Mouse (Mus musculus) CD4-positive helper T cell, adult 2 months (primary cell): ENCODE results near the gene Lmo1.

Source experiments
- DNase-seq: peaks from one replicate; pipeline ENCODE4 v3.0.0-alpha.2; 2012; ENCODE audit warnings: low read depth, missing footprints, low spot score

The Lmo1 gene

DNA sequence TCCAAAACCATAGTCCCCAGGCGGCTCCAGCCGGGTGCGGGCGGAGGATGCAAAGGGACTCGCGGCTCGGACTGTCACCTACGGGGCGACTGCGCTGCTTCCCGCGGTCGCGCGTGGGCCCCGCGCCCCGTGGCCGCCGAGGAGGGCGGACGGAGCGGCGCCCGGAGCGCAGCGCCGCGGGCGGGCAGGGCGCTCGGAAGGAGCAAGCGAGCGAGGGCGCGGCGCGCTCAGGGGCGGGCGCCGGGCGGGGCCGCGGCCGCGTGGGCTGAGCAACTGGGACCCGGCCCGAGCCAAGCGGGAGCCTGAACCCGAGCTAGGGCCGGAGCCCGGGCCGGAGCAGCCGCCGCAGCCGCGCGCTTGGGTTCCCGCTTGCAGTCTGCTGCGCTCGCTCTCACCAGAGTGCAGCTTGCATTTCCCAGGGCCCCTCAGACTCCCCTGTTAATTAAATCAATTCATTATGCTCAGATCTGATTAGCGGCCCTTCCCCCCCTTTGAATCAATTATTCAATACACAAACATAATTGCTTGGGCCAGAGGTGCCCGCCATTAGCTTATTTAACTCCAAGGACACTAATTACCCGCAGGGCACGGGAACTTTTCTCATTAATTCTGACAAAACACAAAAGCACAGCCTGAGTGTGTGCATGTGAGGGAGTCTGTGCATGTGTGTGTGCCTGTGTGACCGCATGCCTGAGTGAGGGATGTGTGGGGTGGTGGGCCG is at the start of gene Lmo1:
TSS of gene Lmo1 (minus strand) at position 259 of the 721 bp plus-strand sequence.
- no peak for DNase-seq

DNA sequence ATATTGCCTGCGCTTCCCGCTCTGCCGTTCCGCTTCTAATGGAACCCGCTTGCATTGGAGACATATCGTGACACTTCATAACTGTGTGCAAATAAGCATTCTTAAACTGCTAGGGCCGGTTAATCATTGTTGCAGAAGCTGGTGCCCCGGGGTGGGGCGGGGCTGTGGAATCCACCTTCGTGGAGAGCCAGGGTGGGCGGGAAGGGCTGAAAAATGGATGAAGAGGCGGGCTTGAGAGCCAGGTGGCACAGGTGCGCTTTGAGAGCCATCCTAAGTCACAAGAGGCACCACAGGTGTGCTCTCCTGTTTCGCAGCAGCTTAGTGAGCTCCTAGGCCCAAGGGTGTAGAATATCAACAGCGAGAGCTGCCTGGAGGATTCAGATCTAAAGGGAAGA is 46.7 kb upstream of the Lmo1 start:
- no peak for DNase-seq

DNA sequence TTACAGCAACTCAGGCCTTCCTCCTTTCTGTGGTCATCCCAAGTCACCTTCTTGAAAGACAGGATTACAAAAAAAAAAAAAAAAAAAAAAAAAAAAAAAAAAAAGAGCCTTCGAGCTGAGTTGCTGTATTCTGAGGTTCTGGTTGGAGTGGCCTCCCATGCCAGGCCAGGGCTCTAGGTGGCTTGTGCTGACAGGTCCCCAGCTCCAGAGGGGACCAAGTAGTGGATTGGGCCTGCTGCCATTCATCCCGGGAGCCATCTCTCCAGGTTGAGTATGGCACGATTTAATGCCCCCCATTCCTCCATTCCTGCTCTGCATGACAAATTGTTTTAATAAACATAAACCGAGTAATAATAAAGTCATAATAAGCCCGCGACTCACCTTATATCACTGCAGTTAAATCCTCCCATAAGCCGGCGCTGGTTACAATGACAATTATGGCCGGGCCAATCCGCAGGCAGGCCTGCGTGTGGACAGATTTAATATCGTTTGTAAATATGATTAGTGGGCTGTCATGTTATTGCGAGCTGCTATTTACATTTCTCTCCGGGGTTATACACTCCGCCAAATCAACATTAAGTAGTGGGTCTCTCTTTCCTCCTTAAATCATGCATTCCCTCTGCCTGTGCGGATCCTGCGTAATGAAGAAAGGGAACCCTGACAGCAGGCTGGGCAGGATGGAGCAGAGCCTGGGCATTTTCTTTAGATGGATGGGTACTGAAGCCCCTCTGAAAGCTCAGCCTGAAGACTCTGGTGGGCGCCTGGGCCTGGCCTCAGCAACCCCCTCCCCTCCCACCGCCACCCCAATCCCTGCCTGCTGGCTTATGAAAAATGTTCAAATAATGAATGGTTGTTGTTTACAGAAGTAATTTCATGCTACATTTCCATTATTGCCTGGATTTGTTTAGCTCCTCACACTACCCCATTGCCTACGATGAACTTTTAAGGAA is 46.0 kb upstream of the Lmo1 start:
- DNase-seq, result no peak

- DNase-seq, result no peak
Observed at GRCm38 (mm10) chr7:109220026-109220425, 45.0 kb upstream of the Lmo1 start.

- no peak for DNase-seq
Observed at GRCm38 (mm10) chr7:109218977-109219271, 43.9 kb upstream of the Lmo1 start.

DNA sequence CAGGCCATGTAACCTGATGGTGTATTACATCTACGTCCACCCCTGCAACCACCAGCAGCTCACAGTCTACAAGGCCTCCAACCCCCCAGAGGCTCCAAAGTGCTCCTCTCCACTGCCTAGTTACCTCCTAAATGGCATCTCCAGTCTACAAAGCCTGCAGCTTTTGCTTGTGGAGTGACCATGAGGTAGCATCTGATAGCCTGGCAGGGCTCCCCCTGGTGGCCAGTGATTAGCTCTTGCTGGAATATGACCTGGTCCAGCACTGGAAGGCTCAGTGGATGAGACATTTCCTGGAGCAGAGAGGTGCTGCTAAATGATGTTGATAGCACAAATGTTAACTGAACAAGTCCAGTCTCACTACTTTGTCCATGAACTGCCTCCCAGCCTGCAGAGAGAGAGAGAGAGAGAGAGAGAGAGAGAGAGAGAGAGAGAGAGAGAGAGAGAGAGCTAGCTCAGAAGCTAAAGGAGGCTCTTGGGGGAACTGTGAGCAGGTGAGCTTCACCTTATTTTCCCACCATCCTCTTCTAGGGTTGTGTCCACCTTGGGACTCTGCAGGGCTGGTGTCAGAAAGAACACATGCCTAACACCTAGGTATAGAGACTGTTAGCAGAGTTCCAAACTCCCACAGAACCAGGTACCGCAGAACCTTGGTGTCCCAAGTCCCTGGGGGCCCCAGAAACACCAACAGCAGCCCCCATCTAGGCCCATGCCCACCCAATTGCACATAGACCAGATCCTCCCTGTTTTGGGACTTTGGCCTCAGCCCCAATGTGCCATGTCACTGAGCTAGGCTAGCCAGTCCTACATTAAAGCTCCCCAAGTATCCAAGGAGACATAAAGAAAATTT is 43.3 kb upstream of the Lmo1 start:
- DNase-seq, result no peak

DNA sequence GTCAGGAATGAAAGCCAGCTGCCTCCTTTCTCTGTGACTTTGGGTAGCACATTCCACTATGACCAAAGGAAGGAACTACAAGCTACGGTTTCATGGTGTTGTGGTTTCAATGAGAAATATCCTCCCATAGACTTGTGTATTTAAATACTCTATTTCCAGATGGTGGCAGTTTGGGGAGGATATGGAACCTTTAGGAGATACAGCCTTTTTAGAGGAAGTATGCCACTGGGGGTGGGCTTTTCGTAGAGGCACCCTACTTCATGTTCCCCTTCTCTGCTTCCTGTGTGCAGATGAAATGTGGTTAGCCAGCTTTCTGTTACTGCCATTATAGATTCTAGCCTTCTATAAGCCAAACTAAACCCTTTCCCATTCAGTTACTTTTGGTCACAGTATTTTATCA is 34.8 kb upstream of the Lmo1 start:
- DNase-seq, result no peak

- no peak for DNase-seq
Observed at GRCm38 (mm10) chr7:109207811-109208210, 32.8 kb upstream of the Lmo1 start.

DNA sequence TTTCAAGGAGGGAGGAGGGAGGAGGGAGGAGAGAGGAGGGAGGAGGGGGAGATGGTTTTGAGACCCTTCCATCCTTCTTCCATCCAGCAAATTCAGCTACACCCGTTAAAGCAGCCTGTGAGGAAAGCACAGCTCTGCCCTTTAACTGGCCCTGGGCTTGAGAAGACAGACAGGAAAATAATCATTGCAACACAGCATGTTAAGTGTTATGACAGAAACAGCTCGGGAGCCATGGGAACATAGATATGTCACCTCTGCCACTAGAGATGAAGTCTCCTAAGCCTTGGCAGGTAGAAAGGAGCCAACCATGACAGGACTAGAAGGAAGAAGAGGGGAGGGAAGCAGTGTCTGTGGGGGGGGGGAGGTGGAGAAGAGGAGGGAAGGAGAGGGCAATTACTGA is 31.4 kb upstream of the Lmo1 start:
- no peak for DNase-seq

GRCm38 (mm10) chr7:109203140-109203539 is 28.1 kb upstream of the Lmo1 start:
- no peak for DNase-seq

DNA sequence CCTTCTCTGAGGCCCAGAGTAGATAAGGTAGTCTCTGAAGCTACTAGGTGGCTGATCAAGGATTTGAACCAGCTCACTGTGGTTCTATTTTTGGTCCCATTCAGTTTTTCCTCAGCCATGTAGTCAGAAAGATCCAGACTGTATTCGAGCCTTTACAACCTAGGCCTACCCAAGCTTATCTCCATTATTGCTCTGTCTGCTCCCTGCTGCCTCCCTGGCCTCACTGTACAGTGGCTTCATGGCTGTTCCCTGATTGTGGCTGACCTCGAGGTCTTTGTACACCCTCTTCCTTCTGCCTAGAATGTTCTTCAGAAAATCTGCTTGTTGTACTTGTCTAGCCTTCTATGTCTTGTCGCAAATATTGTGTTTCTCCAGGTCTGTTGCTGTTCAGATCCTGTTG is 25.6 kb upstream of the Lmo1 start:
- DNase-seq, result no peak

DNA sequence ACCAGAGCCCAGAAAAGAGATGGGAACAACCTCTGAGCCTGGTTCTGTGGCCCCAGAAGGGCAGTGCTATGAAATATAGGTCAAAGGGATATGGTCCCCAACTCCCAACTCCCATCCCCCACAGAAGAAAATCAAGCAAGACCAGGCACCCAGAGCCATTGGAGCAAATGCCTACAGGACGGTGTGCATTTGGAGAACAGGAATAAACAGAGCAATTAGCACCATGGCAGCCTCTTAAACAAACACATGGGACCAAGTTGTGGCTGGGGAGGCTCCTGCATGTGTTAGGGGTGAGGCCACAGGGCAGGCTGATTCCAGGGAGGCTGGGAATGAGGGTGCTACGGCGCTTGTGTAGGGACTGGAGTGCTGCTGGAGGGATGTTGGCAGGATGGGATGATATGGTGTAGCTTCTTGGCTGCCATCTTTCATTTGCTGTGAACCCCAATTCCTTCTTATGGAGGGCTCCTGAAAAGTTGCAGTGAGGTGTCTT is 22.2 kb upstream of the Lmo1 start:
- DNase-seq, result no peak

GRCm38 (mm10) chr7:109196399-109197082 is 21.5 kb upstream of the Lmo1 start:
- no peak for DNase-seq

GRCm38 (mm10) chr7:109195982-109196381 is 21.0 kb upstream of the Lmo1 start:
- DNase-seq, result no peak

DNA sequence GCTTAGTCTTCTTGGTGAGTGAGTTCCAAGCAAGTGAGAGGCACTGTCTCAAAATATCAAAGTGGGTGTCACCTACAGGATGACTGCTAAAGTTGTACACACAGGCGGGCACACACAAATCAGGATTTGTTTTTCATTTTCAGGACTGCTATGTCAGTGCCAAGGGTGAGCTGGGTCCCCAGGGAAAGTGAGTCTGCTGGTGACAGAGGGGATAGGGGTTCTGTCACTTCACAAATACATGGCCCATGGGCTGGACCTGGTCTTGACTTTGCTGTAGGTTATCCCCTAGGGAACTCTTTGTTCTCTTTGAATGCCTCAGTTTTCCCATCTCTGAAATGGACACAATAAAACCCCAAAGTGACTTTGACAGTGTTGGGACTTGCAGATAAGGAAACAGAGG is 19.8 kb upstream of the Lmo1 start:
- no peak for DNase-seq

DNA sequence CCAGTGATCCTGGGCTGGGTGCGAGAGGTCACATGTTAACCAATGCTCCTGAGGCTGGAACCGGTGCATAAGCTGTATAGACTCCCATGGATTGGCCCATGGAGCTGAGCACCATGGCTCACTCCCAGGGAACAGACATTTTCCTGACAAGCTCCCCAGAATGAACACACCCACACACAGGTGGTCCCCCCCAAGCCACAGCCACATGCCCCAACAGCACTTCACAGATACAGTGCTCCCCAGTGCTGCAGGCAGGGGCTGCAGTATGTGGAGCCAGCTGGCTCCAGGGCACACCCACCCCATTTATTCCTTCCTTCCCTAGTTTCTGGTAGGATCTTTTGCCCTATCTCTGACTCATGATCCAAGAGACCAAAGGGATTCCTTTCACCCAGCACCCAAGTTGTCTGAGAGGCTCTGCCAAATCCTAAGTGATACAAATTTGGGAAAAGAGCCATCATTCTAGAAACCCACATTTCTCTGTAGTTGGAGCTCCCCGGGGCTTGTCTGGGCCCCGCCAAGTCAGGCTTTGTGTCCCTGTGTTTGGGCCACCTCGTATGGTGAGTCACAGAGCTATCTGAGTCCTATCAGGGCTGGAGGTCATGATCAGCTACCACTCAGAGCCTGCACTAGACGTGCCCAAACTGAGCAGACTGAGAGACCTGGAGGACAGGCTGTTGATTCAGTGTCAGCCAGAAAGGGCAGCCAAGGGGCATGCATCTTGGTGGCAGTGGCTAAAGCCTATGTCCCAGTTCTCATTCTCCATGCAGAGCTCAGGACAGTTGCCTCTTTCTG is 12.4 kb upstream of the Lmo1 start:
- DNase-seq, result no peak

DNA sequence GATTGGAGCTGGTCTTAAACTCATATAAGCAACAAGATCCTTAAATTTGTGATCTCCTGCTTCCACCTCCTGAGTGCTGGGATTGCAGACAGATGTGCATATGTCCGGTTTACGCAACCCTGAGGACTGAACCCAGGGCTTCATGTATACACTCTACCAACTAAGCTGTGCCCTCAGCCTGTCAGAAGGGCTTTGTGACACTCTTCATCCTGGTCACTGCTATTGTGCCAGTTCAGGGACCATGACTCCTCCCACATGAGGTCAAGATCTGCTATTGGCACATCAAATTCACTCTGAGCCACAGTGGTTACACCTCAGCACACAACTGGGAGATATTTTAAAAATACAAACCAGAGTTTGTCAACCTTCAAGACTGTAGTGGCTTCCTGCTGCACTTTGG is 11.0 kb upstream of the Lmo1 start:
- DNase-seq, result no peak

DNA sequence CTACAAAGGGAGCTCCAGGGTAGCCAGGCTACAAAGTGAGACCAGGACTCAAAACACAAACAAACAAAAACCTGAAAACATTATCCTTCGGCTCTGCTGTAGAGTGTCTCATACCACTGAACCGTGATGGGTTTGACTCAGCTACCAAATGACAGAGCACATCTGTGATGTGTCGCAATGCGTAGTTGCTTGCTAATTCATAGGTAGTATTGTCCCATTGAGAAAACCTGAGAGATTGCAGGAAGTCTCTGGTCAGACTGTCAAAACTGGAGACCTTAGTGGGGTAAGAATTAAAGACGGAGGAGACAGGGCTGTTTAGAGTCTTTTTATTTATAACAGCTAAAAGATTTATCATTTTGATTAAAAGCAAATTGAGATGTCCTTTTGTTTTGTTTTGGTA is 10.6 kb upstream of the Lmo1 start:
- no peak for DNase-seq

DNA sequence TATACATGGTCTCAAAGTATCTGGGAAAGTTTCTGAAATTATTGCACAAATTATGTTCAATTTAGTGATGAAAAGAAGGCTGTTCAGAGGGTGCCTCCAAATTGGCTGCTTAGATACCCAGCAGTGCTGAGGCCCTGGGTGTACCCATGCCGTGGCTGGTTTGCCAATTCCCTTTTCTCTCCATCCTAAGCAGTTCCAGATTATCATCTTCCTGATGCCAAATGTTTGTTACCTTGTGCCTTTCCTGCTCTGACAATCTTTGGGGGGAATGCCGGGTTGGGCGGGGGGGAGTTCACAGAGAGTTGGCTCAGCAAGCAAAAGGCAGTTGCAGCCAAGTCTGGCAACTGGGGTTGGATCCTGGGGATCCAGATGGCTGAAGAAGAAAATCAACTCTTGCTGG is 1.7 kb upstream of the Lmo1 start:
- DNase-seq, result no peak
